Comparison of ENCODE assay signal across 8 mouse cellular contexts in genomic region chr8:117224630-117225029, GRCm38 (mm10). TPM values are rescaled to one million over a fixed set of nuclear protein-coding genes. Genes with fewer than 3 reads are reported as not detected.
A peak's percentile ranks its signal among the peaks of the same experiment; 100 is the strongest.
DNase-seq lines count a peak whose midpoint lies in the region; ATAC-seq and TF ChIP-seq lines count a peak whose summit lies in the region.

No protein-coding gene starts in this region.

- ATAC-seq in forebrain, embryonic 12.5 days (ENCODE audit: low FRiP score): peak; percentile 83
- peak; percentile 83 for ATAC-seq in heart, postnatal 0 days (ENCODE audit: insufficient read depth, low read depth)
- peak; percentile 88 for ATAC-seq in liver, embryonic 16.5 days (ENCODE audit: low read depth)
- ATAC-seq in neural tube, embryonic 13.5 days (ENCODE audit: low read depth): peak; percentile 67

- H3K9ac ChIP-seq in forebrain, embryonic 12.5 days: no peak overlapping the region
- peak overlapping the region; percentile 29; the same call in 1 of the 2 replicates for H3K9ac ChIP-seq in heart, postnatal 0 days (replicated peaks; ENCODE audit: low read depth, low read length)
- H3K9ac ChIP-seq in liver, embryonic 16.5 days (ENCODE audit: low read depth, low read length): peak overlapping the region; percentile 65
- H3K9ac ChIP-seq in neural tube, embryonic 13.5 days: 0 out of 2 replicates have a peak overlapping the region, but pooled peaks have one; percentile 35

- WGBS in forebrain, embryonic 12.5 days: 13% methylated on average over 9 of the region's 9 CpGs
- 7% methylated on average over 9 of the region's 9 CpGs for WGBS in heart, postnatal 0 days
- WGBS in liver, embryonic 16.5 days (ENCODE audit: insufficient replicate concordance): 7% methylated on average over 9 of the region's 9 CpGs
- WGBS in neural tube, embryonic 13.5 days: 15% methylated on average over 9 of the region's 9 CpGs

- peak overlapping the region; percentile 47 for H3K4me2 ChIP-seq in forebrain, embryonic 12.5 days
- peak overlapping the region; percentile 60 for H3K4me2 ChIP-seq in heart, postnatal 0 days (ENCODE audit: low read depth, low read length)
- peak overlapping the region; percentile 71 for H3K4me2 ChIP-seq in liver, embryonic 16.5 days (ENCODE audit: low read depth, low read length)
- peak overlapping the region; percentile 49 for H3K4me2 ChIP-seq in neural tube, embryonic 13.5 days

- TF ChIP-seq CTCF in E14TG2a.4 (conservative IDR thresholded peaks at IDR 0.05; ENCODE audit: low read length): peak; percentile 86
- peak; percentile 97 for TF ChIP-seq CTCF in heart, postnatal 0 days (IDR thresholded peaks at IDR 0.05; ENCODE audit: low read depth)
- peak; percentile 90; the same call in 1 of the 2 replicates for TF ChIP-seq CTCF in testis, adult 2 months (IDR thresholded peaks at IDR 0.05; ENCODE audit: control insufficient read depth, insufficient read depth, insufficient replicate concordance, low read depth, low read length)

- peaks cover 14% of the 10 kb centered on the region for H3K4me1 ChIP-seq in E14TG2a.4 (replicated peaks; ENCODE audit: low read depth, low read length)
- H3K4me1 ChIP-seq in forebrain, embryonic 12.5 days: no peaks in the 10 kb centered on the region
- no peaks in the 10 kb centered on the region for H3K4me1 ChIP-seq in heart, postnatal 0 days (ENCODE audit: control insufficient read depth, insufficient read depth)
- peaks cover 5% of the 10 kb centered on the region for H3K4me1 ChIP-seq in liver, embryonic 16.5 days (ENCODE audit: control insufficient read depth, low read depth, low read length)
- H3K4me1 ChIP-seq in neural tube, embryonic 13.5 days (replicated peaks): no peaks in the 10 kb centered on the region
- peaks cover 2% of the 10 kb centered on the region; the same call in 1 of the 2 replicates for H3K4me1 ChIP-seq in testis, adult 2 months (ENCODE audit: control insufficient read depth, insufficient read depth, low read length)

- TF ChIP-seq POLR2A in testis, adult 2 months (IDR thresholded peaks at IDR 0.05; ENCODE audit: control insufficient read depth, low read depth, low read length): no peak

- no peak for TF ChIP-seq EP300 in heart, postnatal 0 days (IDR thresholded peaks at IDR 0.05; ENCODE audit: low read depth)

- peaks cover 5% of the 10 kb centered on the region; the same call in 1 of the 2 replicates for H3K27me3 ChIP-seq in E14TG2a.4 (ENCODE audit: insufficient read depth, low read length)
- H3K27me3 ChIP-seq in forebrain, embryonic 12.5 days: no peaks in the 10 kb centered on the region
- H3K27me3 ChIP-seq in heart, postnatal 0 days (ENCODE audit: control insufficient read depth, insufficient read depth, low read length): no peaks in the 10 kb centered on the region
- H3K27me3 ChIP-seq in liver, embryonic 16.5 days (ENCODE audit: control insufficient read depth, insufficient read depth, low read depth, low read length): no peaks in the 10 kb centered on the region
- H3K27me3 ChIP-seq in neural tube, embryonic 13.5 days: no peaks in the 10 kb centered on the region
- H3K27me3 ChIP-seq in testis, adult 2 months (ENCODE audit: control insufficient read depth, insufficient read depth, low read length): no peaks in the 10 kb centered on the region

- no peaks in the 10 kb centered on the region for H3K36me3 ChIP-seq in E14TG2a.4 (ENCODE audit: insufficient read depth, low read length)
- H3K36me3 ChIP-seq in forebrain, embryonic 12.5 days (replicated peaks): no peaks in the 10 kb centered on the region
- no peaks in the 10 kb centered on the region for H3K36me3 ChIP-seq in heart, postnatal 0 days (replicated peaks; ENCODE audit: control insufficient read depth, insufficient read depth, low read length)
- no peaks in the 10 kb centered on the region for H3K36me3 ChIP-seq in liver, embryonic 16.5 days (ENCODE audit: control insufficient read depth, insufficient read depth)
- no peaks in the 10 kb centered on the region for H3K36me3 ChIP-seq in neural tube, embryonic 13.5 days
- no peaks in the 10 kb centered on the region for H3K36me3 ChIP-seq in testis, adult 2 months (ENCODE audit: control insufficient read depth, insufficient read depth, low read length)

- H3K4me3 ChIP-seq in E14TG2a.4 (replicated peaks; ENCODE audit: low read length): no peak overlapping the region
- H3K4me3 ChIP-seq in forebrain, embryonic 12.5 days (replicated peaks): peak overlapping the region; percentile 24
- peak overlapping the region; percentile 28 for H3K4me3 ChIP-seq in heart, postnatal 0 days (ENCODE audit: low read depth, low read length)
- H3K4me3 ChIP-seq in liver, embryonic 16.5 days (ENCODE audit: low read depth, low read length): peak overlapping the region; percentile 56
- H3K4me3 ChIP-seq in neural tube, embryonic 13.5 days: peak overlapping the region; percentile 29
- peak overlapping the region; percentile 73 for H3K4me3 ChIP-seq in testis, adult 2 months (ENCODE audit: control insufficient read depth, low read depth, low read length)

- peak; percentile 87 for DNase-seq in c-Kit-positive CD71-positive TER-119-positive erythroid progenitor cells, embryonic 14.5 days (ENCODE audit: low spot score)
- peak; percentile 85 for DNase-seq in heart, postnatal 0 days (ENCODE audit: low spot score)
- peak; percentile 94 to 95 for DNase-seq in kidney, postnatal 4 days

- no peaks in the 10 kb centered on the region for H3K9me3 ChIP-seq in E14TG2a.4 (ENCODE audit: low read length)
- no peaks in the 10 kb centered on the region for H3K9me3 ChIP-seq in forebrain, embryonic 12.5 days
- no peaks in the 10 kb centered on the region for H3K9me3 ChIP-seq in heart, postnatal 0 days (replicated peaks; ENCODE audit: control insufficient read depth, low read length)
- H3K9me3 ChIP-seq in liver, embryonic 16.5 days (replicated peaks; ENCODE audit: control insufficient read depth, low read length): no peaks in the 10 kb centered on the region
- H3K9me3 ChIP-seq in neural tube, embryonic 13.5 days: no peaks in the 10 kb centered on the region

- H3K27ac ChIP-seq in forebrain, embryonic 12.5 days: no peak overlapping the region
- no peak overlapping the region for H3K27ac ChIP-seq in heart, postnatal 0 days (ENCODE audit: low read depth)
- 0 out of 2 replicates have a peak overlapping the region, but pooled peaks have one; percentile 45 for H3K27ac ChIP-seq in liver, embryonic 16.5 days (ENCODE audit: low read length)
- H3K27ac ChIP-seq in neural tube, embryonic 13.5 days (replicated peaks): no peak overlapping the region
- no peak overlapping the region for H3K27ac ChIP-seq in testis, adult 2 months (ENCODE audit: control insufficient read depth, insufficient read depth, low read depth, low read length)

RNA-seq across cellular contexts. Expression of gene Cmip, which starts 32.2 kb away (rescaled TPM):
- 28.3 and 30.5 TPM in 2 replicates for polyA plus RNA-seq in forebrain, embryonic 12.5 days (2016; fragmentation: Nextera tagmentation; extraction: Ambion mirVana)
- total RNA-seq in heart, postnatal 0 days (2014; rRNA removed; ENCODE audit: low replicate concordance): 11.1 and 19.6 TPM in 2 replicates
- polyA plus RNA-seq in heart, postnatal 0 days (2015; fragmentation: Nextera tagmentation; extraction: Ambion mirVana): 4.9 and 5.7 TPM in 2 replicates
- polyA plus RNA-seq in liver, embryonic 16.5 days (2015; fragmentation: Nextera tagmentation; extraction: Ambion mirVana): 8.4 and 9.1 TPM in 2 replicates
- 106 and 115 TPM in 2 replicates for polyA plus RNA-seq in neural tube, embryonic 13.5 days (2015; fragmentation: Nextera tagmentation; extraction: Ambion mirVana)
- polyA plus RNA-seq in testis, adult 2 months (2012; rRNA removed): 10.5 and 11.0 TPM in 2 replicates
